Mouse (Mus musculus) kidney, adult 2 months (tissue): Measurements from ENCODE around the gene Lrrc4. TPM values are rescaled to one million over a fixed set of nuclear protein-coding genes. Genes with fewer than 3 reads are reported as not detected.
A peak's percentile ranks its signal among the peaks of the same experiment; 100 is the strongest.

Source experiments
- DNase-seq: peaks from one replicate; pipeline ENCODE4 v3.0.0; 2021
- H3K27ac ChIP-seq: fragments of 200-500 bp; 2 replicates; pipeline ENCODE4 v1.5.1; 2012; ENCODE audit warnings: low read depth, low read length, control low read depth, inconsistent platforms; ENCODE audit not compliant: insufficient read depth
- H3K27me3 ChIP-seq: fragments of 200-500 bp; replicated peaks from 2 replicates; pipeline ENCODE4 v1.6.1; 2012; ENCODE audit warnings: mild to moderate bottlenecking, moderate library complexity, low read length, inconsistent platforms; ENCODE audit not compliant: control insufficient read depth, insufficient read depth
- H3K36me3 ChIP-seq: fragments of 200-500 bp; 2 replicates; pipeline ENCODE4 v1.6.1; 2012; ENCODE audit warnings: mild to moderate bottlenecking, moderate library complexity, low read length, inconsistent platforms; ENCODE audit not compliant: control insufficient read depth, insufficient read depth
- H3K4me1 ChIP-seq: fragments of 200-500 bp; 2 replicates; pipeline ENCODE4 v1.6.1; 2011; ENCODE audit warnings: low read length; ENCODE audit not compliant: control insufficient read depth, insufficient read depth
- H3K4me3 ChIP-seq: fragments of 200-500 bp; 2 replicates; pipeline ENCODE4 v1.5.1; 2011; ENCODE audit warnings: mild to moderate bottlenecking, low read depth, low read length, control low read depth; ENCODE audit not compliant: insufficient read depth
- CTCF ChIP-seq: fragments of 200-500 bp; conservative IDR thresholded peaks from 2 replicates; pipeline ENCODE4 v1.5.1; 2011; ENCODE audit warnings: low read depth, mild to moderate bottlenecking, control low read depth, low read length, moderate library complexity, mixed read lengths; ENCODE audit not compliant: insufficient read depth, insufficient read length
- POLR2A ChIP-seq: fragments of 200-500 bp; IDR thresholded peaks from one replicate; pipeline ENCODE4 v1.6.1; 2011; ENCODE audit warnings: low read depth, low read length, control low read depth
- WGBS: fragments of 180-500 bp; shearing (Covaris S2); methylation state at CpG from one replicate; pipeline ENCODE4 v1.1.7; 2018; 5-methylcytosine and 5-hydroxymethylcytosine counted together
- polyA plus RNA-seq: library from polyadenylated mRNA; depleted of rRNA; stranded (reverse); fragments of >200 nt; gene quantifications from 2 replicates; pipeline ENCODE4 v1.2.3, GENCODE M21; 2012; rRNA removed

Gene Lrrc4
- polyA plus RNA-seq: 0.54 and 0.56 TPM in 2 replicates

DNA sequence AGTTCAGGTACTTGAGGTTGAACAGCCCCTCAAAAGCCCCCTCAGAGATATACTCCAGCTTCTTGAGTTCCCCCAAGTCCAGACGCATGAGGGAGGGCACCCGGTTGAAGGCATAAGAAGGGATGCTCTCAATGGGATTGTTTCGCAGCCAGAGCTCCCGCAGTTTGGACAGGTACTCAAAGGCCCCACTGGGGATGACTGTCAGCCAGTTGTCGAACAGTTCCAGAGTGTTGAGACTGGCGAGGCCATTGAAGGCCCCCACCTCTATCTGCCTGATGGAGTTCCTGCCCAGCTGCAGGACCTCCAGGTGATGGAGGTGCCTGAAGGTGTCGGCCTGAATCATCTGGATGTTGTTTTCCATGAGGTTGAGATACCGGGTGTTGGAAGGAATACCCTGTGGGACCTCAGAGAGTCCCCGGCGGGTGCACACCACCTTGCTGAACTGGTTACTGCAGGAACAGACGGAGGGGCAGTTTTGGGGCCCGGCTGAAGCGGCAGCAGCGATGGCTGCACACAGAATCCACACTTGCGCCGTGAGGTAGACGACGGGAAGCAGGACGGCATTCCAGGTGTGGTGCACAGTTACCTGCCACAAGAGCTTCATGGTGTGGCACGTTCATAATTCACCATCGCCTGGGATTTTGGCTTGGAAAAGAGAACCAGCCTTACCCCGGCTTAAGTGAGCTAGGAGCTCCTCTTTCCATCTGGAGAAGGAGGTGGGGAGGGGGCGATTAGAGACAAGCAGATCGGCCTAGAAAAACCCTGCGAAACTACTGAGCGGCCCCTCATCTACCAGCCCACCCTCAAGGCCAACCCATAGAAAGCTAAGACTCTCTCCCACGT is at the start of gene Lrrc4:
Gene Lrrc4, minus strand, starts transcription at position 737 of the 843 bp plus-strand sequence.
- Histone ChIP-seq H3K36me3 (no peaks in the 10 kb centered on the region), H3K27me3 (no peaks in the 10 kb centered on the region; the same call in 1 of the 2 replicates), H3K27ac (no peak within 1 kb of the TSS), H3K4me1 (no peaks in the 10 kb centered on the region; the same call in 1 of the 2 replicates), H3K4me3 (peak within 1 kb of the TSS; percentile 59)
- TF ChIP-seq CTCF (no peak), POLR2A (no peak)
- DNase-seq: no peak
- 83% methylated on average over 27 of the region's 27 CpGs for WGBS

- Histone ChIP-seq H3K27ac (no peak overlapping the region), H3K27me3 (no peaks in the 10 kb centered on the region), H3K36me3 (no peaks in the 10 kb centered on the region), H3K4me3 (no peak overlapping the region), H3K4me1 (no peaks in the 10 kb centered on the region)
- 65% methylated on average over 4 of the region's 4 CpGs for WGBS
- DNase-seq: peak; percentile 48
- TF ChIP-seq CTCF (no peak), POLR2A (no peak)
Measured at GRCm38 (mm10) chr6:28880909-28881308, 49.4 kb upstream of the Lrrc4 start.

DNA sequence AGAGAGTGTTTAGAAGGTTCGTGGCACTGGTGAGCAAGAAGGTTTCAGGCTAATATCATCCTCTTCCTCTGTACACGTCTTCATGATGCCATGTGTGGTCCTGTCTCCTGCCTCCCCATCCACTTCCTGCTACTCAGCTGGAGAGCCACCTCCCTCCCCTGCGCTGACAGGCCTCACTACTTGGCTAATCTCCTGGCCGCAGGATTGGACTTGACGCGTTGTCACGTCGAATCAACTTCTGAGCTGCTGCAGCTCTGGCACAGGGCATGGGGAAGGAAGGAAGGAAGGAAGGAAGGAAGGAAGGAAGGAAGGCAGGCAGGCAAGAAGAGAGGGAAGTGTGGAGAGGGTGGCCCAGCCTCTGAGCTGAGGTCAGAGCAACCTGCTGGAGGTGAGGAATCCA is 47.8 kb upstream of the Lrrc4 start:
- no peak for DNase-seq
- H3K27me3 ChIP-seq: no peaks in the 10 kb centered on the region
- TF ChIP-seq CTCF (no peak), POLR2A (no peak)
- H3K4me3 ChIP-seq: no peak overlapping the region
- H3K27ac ChIP-seq: no peak overlapping the region
- 68% methylated on average over 8 of the region's 8 CpGs for WGBS
- H3K4me1 ChIP-seq: no peaks in the 10 kb centered on the region
- H3K36me3 ChIP-seq: no peaks in the 10 kb centered on the region

DNA sequence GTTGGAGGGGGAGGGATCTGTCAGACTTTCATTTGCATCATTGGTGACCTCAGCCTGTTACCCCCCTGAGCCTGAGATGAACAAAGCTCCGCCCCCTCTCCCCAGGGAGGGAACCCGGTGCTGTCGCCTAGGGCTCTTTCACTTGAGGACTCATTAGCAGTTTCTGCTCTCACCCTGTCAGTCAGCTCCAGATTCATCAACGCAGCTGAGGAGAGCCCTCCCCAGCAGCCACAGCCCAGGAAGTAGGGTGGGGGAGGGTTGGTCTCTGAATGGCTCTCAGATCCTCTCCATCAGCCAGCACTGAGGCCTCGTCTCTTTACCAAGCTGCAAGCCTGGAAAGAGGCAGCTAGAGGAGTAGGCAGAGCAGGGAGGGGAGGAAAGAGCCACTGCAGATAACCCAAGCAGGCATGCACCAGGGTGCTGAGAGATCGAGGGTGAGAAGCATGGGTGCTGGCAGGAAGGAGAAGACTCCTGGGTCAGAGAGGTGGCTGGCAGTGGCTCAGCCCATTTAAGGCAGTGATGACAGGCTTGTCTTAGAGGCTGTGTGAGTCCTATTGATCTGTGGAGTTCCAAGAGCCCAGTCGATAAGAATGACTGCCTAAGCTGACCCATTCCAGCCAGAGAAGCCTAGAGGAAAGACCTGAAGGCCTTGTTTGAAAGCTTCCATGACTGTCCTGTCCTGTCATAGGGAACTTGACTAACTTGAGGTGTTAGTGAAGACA is 46.6 kb upstream of the Lrrc4 start:
- Histone ChIP-seq H3K27ac (no peak overlapping the region), H3K27me3 (no peaks in the 10 kb centered on the region), H3K4me3 (no peak overlapping the region), H3K4me1 (no peaks in the 10 kb centered on the region), H3K36me3 (no peaks in the 10 kb centered on the region)
- no peak for TF ChIP-seq POLR2A
- no peak for TF ChIP-seq CTCF
- no peak for DNase-seq
- 57% methylated on average over 7 of the region's 7 CpGs for WGBS

DNA sequence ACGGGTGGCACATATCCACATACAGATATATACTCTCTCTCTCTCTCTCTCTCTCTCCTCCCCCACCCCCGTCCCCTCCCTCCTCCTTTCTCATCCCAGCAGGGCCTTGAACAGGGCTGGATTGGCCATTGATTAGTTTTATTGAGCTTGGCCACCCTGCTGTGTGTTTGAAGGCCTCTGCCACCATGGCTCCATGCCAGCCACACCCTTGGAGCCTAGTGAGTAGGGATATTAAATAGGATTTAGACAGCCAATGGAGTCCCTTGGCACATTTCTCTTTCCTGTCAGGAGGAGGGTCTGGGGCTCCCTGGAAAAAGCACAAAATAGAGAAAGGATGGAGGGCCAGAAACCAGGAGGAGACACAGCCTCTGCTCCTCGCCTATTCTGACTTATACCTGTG is 44.9 kb upstream of the Lrrc4 start:
- DNase-seq: no peak
- Histone ChIP-seq H3K27ac (no peak overlapping the region), H3K4me1 (no peaks in the 10 kb centered on the region), H3K4me3 (no peak overlapping the region), H3K36me3 (no peaks in the 10 kb centered on the region), H3K27me3 (no peaks in the 10 kb centered on the region)
- TF ChIP-seq POLR2A (no peak), CTCF (no peak)
- 93% methylated on average over 3 of the region's 3 CpGs for WGBS

GRCm38 (mm10) chr6:28875333-28875732 is 43.8 kb upstream of the Lrrc4 start:
- Histone ChIP-seq H3K27me3 (no peaks in the 10 kb centered on the region), H3K4me1 (no peaks in the 10 kb centered on the region), H3K27ac (no peak overlapping the region), H3K36me3 (no peaks in the 10 kb centered on the region), H3K4me3 (no peak overlapping the region)
- WGBS: 100% methylated on average over 1 of the region's 1 CpGs
- no peak for DNase-seq
- no peak for TF ChIP-seq CTCF
- TF ChIP-seq POLR2A: no peak

DNA sequence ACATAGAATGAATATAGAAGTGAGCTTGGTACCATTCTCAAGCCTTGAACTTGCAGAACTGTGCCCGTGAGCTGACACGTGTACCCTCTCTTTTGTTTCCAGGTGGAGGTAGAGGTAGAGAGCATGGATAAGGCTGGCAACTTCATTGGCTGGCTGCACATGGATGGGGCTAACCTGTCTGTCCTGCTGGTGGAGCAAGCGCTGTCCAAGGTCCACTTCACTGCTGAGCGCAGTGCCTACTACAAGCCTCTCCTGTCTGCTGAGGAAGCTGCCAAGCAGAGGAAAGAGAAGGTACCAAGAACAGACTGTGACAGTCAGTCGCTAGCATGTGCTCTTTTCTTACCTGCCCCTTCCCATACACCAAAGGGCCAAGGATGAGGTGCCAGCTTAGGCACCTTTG is 43.2 kb upstream of the Lrrc4 start:
- TF ChIP-seq CTCF: no peak
- no peak for TF ChIP-seq POLR2A
- Histone ChIP-seq H3K4me1 (no peaks in the 10 kb centered on the region), H3K4me3 (no peak overlapping the region), H3K27ac (no peak overlapping the region), H3K36me3 (no peaks in the 10 kb centered on the region), H3K27me3 (no peaks in the 10 kb centered on the region)
- WGBS: 68% methylated on average over 5 of the region's 5 CpGs
- peak; percentile 42 for DNase-seq
